Mouse (Mus musculus): ENCODE data around the gene Slc18a2.

Slc18a2 gene

DNA sequence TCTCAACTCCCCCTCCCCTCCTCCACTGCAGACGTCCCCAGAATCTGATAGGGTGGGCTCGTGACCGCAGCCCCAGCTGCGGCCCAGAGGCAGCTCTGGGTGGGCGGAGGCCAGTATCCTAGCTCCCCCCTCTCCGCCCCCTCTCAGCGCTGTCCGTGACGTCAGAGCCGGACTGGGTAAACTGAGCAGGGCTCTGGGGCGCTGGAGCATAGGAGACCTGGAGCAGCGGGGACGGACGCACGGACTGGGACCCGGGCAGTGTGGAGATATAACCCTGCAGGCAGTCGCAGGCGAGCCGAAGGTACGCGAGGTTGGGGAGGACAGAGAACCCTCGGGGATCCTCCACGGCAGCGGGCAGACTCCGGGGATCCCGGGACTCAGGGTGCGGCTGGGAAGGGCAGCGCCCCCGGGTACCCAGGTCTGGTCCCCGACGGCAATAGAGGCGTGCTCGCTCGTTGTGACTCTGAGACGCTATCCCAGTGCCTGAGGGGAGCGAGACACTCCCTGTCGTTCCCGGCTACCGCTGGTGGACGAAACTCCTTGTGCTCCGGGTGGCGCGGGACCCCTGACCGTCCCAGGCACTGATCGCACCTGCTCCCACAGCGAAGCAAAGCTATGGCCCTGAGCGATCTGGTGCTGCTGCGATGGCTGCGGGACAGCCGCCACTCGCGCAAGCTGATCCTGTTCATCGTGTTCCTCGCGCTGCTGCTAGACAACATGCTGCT lies at the start of gene Slc18a2:
TSS of gene Slc18a2 (plus strand) at position 179 of the 725 bp plus-strand sequence.
- no peak for DNase-seq (ENCODE audit: low spot score in 2 of 2)

GRCm38 (mm10) chr19:59216891-59217290 lies 43.8 kb upstream of the Slc18a2 start:
- no peak for DNase-seq (ENCODE audit: low spot score in 2 of 2)

- no peak for DNase-seq (ENCODE audit: low spot score in 2 of 2)
Measured at GRCm38 (mm10) chr19:59218991-59219390, 41.7 kb upstream of the Slc18a2 start, which contains the start of gene Kcnk18. Gene Kcnk18 (plus strand): TSS chr19:59219214.

DNA sequence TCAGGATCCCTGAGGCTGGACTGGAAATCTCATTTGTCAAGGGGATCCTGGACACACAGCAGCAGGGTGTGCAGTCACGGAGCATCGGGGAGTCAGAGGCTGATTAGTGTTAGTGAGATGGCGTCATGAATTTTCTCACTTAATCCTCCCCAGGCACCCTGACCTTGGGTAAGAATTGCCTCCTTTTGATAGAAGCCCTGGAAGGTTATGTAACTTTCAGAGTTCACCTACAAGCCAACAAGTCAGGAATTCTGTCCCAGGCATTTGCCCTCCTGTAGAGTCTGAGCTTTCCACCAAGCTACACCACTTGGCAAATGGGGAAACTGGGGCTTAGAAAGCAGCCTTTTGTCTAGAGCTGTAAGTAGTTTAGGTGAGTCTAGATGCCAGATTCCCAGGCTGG lies 39.6 kb upstream of the Slc18a2 start:
- DNase-seq (ENCODE audit: low spot score in 2 of 2), result no peak

DNA sequence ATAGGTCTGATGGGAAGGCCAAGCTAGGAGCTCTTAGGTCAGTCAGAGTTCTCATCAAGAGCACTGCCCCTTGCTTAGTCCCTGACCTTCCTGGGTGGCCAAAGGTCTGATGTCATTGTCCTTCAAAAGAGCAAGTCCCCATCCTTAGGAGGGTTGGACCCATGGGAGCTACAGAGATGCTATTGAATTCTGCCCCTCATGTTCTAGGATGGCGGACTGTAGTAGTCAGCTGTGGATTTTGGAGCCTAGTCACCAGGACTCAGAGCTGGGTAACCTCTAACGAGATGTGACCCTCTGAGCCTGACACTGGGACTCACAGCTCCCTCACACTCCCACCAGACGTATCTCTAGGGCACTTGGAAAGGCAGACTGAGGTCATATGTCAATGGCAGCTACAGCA lies 32.3 kb upstream of the Slc18a2 start:
- DNase-seq (ENCODE audit: low spot score in 2 of 2), result no peak

DNA sequence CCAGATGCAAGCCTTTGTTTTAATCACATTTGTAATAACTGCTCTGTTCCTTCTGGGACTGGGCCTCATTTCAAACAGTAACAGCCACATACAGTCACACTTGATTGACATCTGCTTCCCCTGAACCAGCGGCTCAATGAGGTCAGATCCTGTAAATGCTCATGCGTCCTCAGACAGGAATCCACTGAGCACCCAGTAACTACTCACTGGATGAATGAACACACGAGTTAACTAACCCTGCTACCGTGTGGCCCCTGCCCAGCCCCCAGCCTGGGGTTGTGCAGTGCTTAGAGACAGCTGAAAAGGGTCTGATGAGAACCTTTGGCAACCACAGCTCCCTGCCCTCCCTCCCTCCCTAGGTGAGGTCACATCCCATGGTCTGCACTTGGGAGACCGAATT lies 27.9 kb upstream of the Slc18a2 start:
- no peak for DNase-seq (ENCODE audit: low spot score in 2 of 2)

DNA sequence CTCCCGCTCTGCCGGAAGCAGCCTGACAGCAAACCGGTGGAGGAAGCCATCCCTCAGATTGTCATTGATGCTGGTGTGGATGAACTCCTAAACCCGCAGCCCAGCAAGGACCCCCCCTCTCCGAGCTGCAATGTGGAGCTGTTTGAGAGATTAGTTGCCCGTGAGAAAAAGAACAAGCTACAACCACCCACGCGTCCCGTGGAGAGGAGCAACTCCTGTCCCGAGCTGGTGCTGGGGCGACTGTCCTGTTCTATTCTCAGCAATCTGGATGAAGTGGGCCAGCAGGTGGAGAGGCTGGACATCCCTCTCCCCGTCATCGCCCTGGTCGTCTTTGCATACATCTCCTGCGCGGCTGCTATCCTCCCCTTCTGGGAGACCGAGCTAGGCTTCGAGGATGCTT lies 25.7 kb upstream of the Slc18a2 start:
- no peak for DNase-seq (ENCODE audit: low spot score in 2 of 2)

GRCm38 (mm10) chr19:59236046-59236445 lies 24.6 kb upstream of the Slc18a2 start:
- no peak for DNase-seq (ENCODE audit: low spot score in 2 of 2)

- no peak for DNase-seq (ENCODE audit: low spot score in 2 of 2)
Measured at GRCm38 (mm10) chr19:59238630-59239029, 22.1 kb upstream of the Slc18a2 start.

DNA sequence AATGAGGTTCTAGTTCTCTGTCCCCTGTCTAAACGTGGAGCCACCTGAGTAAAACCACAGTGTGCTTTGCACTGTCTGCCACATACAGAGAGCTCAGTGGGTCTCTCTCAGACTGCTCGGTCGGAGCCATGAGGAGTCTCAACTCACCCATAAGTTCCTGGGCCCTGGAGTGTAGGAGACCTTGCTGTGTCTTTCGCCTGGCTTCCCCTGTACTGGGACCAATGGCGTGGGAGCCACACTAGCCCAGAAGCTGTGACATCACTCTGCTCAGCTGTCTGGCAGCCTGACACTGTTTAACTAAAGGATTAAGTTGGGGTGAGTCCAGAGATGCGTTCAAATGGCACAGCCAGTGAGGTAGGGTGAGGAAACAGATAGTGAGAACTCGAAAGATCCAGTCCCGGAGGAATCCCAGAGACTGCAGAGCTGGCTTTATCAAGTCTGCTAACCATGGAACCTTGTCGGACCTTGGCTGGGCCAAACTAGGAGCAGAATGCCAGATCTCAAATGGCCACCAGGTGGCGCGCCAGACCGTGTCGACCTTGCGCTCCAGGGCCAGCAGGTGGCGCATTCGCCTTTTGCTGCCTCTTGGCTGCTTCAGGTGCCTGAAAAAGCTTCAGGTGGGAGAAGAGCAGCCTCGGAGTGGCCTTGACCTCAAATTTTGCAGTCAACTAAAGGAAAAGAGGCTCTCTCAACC lies 21.4 kb upstream of the Slc18a2 start:
- peak; percentile 87 to 90 for DNase-seq (ENCODE audit: low spot score in 2 of 2)

GRCm38 (mm10) chr19:59241987-59242386 lies 18.7 kb upstream of the Slc18a2 start:
- no peak for DNase-seq (ENCODE audit: low spot score in 2 of 2)

- no peak for DNase-seq (ENCODE audit: low spot score in 2 of 2)
Measured at GRCm38 (mm10) chr19:59243057-59243456, 17.6 kb upstream of the Slc18a2 start.

- DNase-seq (ENCODE audit: low spot score in 2 of 2), result no peak
Measured at GRCm38 (mm10) chr19:59248144-59248543, 12.6 kb upstream of the Slc18a2 start.

GRCm38 (mm10) chr19:59248553-59249286 lies 12.0 kb upstream of the Slc18a2 start:
- no peak for DNase-seq (ENCODE audit: low spot score in 2 of 2)

DNA sequence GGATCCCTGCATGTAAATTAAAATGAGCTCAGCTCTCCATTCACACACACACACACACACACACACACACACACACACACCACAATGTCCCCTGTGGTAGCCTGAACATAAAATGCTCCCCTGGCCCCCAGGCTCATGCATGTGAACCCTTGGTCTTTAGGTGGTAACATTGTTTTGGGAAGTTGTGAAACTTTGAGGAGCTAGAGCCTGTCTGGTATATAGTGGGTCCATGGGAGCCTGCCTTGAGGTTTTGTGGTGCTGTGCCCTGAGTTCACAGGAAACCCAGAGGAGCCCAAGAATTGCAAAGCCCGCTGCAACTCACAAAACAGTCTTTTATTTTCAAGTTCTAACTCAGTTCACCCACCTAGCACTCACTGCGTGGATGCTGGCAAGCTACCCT lies 8.0 kb upstream of the Slc18a2 start:
- DNase-seq (ENCODE audit: low spot score in 2 of 2), result no peak

DNA sequence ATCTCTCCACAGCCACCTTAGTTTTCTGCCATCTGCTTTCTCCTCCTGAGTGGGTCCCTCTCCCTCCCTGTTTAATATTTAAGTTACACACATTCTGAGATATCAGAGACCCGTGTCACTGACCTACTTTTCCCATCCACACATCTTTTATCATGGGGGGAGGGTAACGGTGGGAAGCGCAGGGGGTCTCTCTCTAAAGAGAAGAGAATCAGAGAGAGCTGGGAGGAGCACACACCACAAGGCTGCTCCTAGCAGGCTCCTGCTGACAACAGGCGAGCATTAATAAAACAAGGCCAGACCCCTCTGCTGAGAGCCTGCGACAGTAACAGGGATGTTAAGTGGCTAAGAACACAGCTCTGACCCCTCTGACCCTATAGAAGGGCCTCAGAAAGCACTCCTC lies 1.1 kb upstream of the Slc18a2 start:
- no peak for DNase-seq (ENCODE audit: low spot score in 2 of 2)

DNA sequence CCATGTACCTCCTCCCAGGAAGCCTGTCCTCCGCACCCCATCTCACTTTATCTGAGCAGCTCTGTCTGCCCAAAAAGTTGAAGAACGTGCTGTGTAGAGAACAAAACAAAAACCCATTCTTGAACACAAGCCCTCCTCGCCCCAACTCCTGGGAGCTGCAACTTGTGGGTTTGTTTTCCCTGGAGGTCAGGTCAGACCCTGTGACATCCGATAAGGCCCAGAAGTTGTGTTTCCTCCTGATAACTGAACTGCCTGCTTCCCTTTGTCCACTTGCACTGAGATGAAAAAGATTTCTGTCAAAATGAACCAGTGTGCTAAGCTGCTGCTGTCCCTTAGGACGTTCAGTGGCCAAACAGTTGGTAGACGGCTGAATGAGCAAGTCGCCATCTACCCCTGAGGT lies 908 bp downstream of the Slc18a2 start:
- DNase-seq (ENCODE audit: low spot score in 2 of 2), result no peak

DNA sequence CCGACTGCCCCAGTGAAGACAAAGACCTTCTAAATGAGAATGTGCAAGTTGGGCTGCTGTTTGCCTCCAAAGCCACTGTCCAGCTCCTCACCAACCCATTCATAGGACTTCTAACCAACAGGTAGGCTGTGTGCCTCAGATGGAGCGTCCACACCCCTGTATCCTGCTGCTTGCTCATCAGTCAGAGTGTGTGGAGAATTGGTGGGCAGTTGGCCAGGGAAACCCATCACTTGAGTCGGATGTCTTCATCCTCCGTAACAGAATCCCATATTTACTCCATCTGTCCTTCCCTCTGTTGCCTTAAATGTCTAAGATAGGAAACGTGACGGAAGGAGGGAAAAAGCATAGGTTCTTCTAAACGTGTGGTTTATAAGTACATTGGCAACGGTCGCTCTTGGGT lies 2.5 kb downstream of the Slc18a2 start:
- no peak for DNase-seq (ENCODE audit: low spot score in 2 of 2)

DNA sequence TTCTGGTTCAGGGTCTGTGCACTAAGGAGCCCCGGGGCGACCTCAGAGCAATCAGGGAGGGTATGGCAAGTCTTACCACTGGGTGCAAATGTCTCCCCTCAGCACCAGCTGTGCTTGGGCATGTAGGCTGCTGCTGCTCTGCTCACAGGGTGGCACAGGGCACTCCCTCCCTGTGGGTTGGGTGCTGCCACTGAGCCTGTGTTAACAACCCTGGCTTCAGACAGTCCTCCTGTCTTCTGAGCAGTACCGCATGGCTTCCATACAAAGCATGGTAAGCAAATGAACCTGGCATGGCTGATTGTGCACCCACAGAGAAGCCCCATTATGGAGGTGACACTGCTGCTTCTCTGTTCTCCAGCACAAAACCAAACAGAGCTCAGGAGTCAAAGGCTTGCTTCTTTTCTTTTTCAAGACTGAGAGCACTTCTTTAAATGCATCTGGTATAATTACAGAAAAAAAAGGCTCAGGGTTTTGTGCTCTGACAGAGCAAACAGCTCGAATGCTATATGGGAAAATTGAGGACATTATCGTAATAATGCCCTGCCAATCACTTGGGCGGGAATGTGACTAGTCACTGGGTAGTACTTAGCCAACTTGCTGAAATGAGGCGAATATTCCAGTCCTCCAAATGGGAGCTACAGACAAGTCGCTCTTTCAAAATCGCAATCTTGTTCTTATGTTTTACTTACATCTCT lies 4.3 kb downstream of the Slc18a2 start:
- no peak for DNase-seq (ENCODE audit: low spot score in 2 of 2)

- no peak for DNase-seq (ENCODE audit: low spot score in 2 of 2)
Measured at GRCm38 (mm10) chr19:59265907-59266306, 5.2 kb downstream of the Slc18a2 start.

GRCm38 (mm10) chr19:59267417-59267963 lies 6.8 kb downstream of the Slc18a2 start:
- no peak for DNase-seq (ENCODE audit: low spot score in 2 of 2)

GRCm38 (mm10) chr19:59273190-59273589 lies 12.5 kb downstream of the Slc18a2 start:
- DNase-seq (ENCODE audit: low spot score in 2 of 2), result no peak
